Mouse (Mus musculus): ENCODE data around the gene Tmprss5.

- no peak for TF ChIP-seq CTCF (IDR thresholded peaks at IDR 0.05; ENCODE audit: borderline replicate concordance, insufficient read depth, low read depth, low read length)
- no peak for TF ChIP-seq POLR2A (IDR thresholded peaks at IDR 0.05; ENCODE audit: borderline replicate concordance, insufficient read depth, low read length)
Measured at GRCm38 (mm10) chr9:49130514-49131010, 49.5 kb downstream of the Tmprss5 start.

Data from cerebellum, adult 2 months (tissue).